Mouse (Mus musculus) yolk sac, embryonic 10.5 days (tissue): ENCODE data around the gene Timm8a2.
"Not testable (repeated sequence)": the region's sequence is repeated elsewhere in the genome, so short reads cannot be mapped to it uniquely, and the experiment has no call there.

Experiments
- DNase-seq: peaks from one replicate; pipeline ENCODE4 v3.0.0-alpha.2; 2017; ENCODE audit warnings: low spot score

Gene Timm8a2

GRCm38 (mm10) chr14:122061376-122061775, 26.9 kb downstream of the Timm8a2 start:
- no peak for DNase-seq

GRCm38 (mm10) chr14:122062411-122063090, 28.1 kb downstream of the Timm8a2 start:
- DNase-seq, result no peak

GRCm38 (mm10) chr14:122063599-122063998, 29.1 kb downstream of the Timm8a2 start:
- DNase-seq, result no peak

- peak; percentile 56 for DNase-seq
Measured at GRCm38 (mm10) chr14:122064519-122064918, 30.0 kb downstream of the Timm8a2 start.

- no peak for DNase-seq
Measured at GRCm38 (mm10) chr14:122066243-122066642, 31.8 kb downstream of the Timm8a2 start.

- not testable (repeated sequence) for DNase-seq
Measured at GRCm38 (mm10) chr14:122068036-122068435, 33.6 kb downstream of the Timm8a2 start.

- no peak for DNase-seq
Measured at GRCm38 (mm10) chr14:122068801-122069695, 34.6 kb downstream of the Timm8a2 start.

- no peak for DNase-seq
Measured at GRCm38 (mm10) chr14:122069948-122070347, 35.5 kb downstream of the Timm8a2 start.

GRCm38 (mm10) chr14:122073422-122073821, 38.9 kb downstream of the Timm8a2 start:
- no peak for DNase-seq

- DNase-seq, result no peak
Measured at GRCm38 (mm10) chr14:122074360-122074759, 39.9 kb downstream of the Timm8a2 start.

GRCm38 (mm10) chr14:122075485-122076200, 41.2 kb downstream of the Timm8a2 start:
- DNase-seq, result no peak

- no peak for DNase-seq
Measured at GRCm38 (mm10) chr14:122077017-122077416, 42.5 kb downstream of the Timm8a2 start.

GRCm38 (mm10) chr14:122079428-122079827, 45.0 kb downstream of the Timm8a2 start:
- no peak for DNase-seq

GRCm38 (mm10) chr14:122079921-122080320, 45.4 kb downstream of the Timm8a2 start:
- no peak for DNase-seq

GRCm38 (mm10) chr14:122081308-122081707, 46.8 kb downstream of the Timm8a2 start:
- DNase-seq, result no peak

- no peak for DNase-seq
Measured at GRCm38 (mm10) chr14:122083499-122083898, 49.0 kb downstream of the Timm8a2 start.

- DNase-seq, result no peak
Measured at GRCm38 (mm10) chr14:122087956-122088355, 53.5 kb downstream of the Timm8a2 start.
